Mouse (Mus musculus) lung, adult 18-20 months (tissue): ENCODE data around the gene 4930469K13Rik.

Experiments used
- DNase-seq, 2 experiments: peaks; one replicate each; pipeline ENCODE4 v3.0.0; 2022; ENCODE audit warnings: mixed read lengths in 2 of 2

The 4930469K13Rik gene

GRCm38 (mm10) chr11:33937641-33938040 is 160.7 kb downstream of the 4930469K13Rik start:
- DNase-seq: no peak

- no peak for DNase-seq
Observed at GRCm38 (mm10) chr11:33934286-33934685, 164.1 kb downstream of the 4930469K13Rik start.

- no peak for DNase-seq
Observed at GRCm38 (mm10) chr11:33932386-33933111, 165.8 kb downstream of the 4930469K13Rik start.

GRCm38 (mm10) chr11:33931836-33932385 is 166.4 kb downstream of the 4930469K13Rik start:
- peak in 1 of 2 experiments; percentile 26 for DNase-seq

- DNase-seq: no peak
Observed at GRCm38 (mm10) chr11:33929412-33929811, 168.9 kb downstream of the 4930469K13Rik start.

- DNase-seq: no peak
Observed at GRCm38 (mm10) chr11:33928658-33929057, 169.7 kb downstream of the 4930469K13Rik start.

GRCm38 (mm10) chr11:33927836-33928235 is 170.5 kb downstream of the 4930469K13Rik start:
- no peak for DNase-seq

- DNase-seq: no peak
Observed at GRCm38 (mm10) chr11:33927321-33927720, 171.0 kb downstream of the 4930469K13Rik start.

GRCm38 (mm10) chr11:33926551-33926950 is 171.8 kb downstream of the 4930469K13Rik start:
- no peak for DNase-seq

- DNase-seq: no peak
Observed at GRCm38 (mm10) chr11:33925778-33926177, 172.6 kb downstream of the 4930469K13Rik start.
